Mouse (Mus musculus) testis, adult 2 months (tissue): Measurements from ENCODE around the gene Dgcr2.

Experiments used
- CTCF ChIP-seq: fragments of 200-500 bp; IDR thresholded peaks from 2 replicates; pipeline ENCODE4 v1.5.1; 2012; ENCODE audit warnings: low read depth, mild to moderate bottlenecking, inconsistent platforms, low read length, moderate library complexity; ENCODE audit not compliant: control insufficient read depth, insufficient read depth, insufficient replicate concordance
- POLR2A ChIP-seq: fragments of 200-500 bp; IDR thresholded peaks from 2 replicates; pipeline ENCODE4 v1.6.1; 2012; ENCODE audit warnings: low read depth, mild to moderate bottlenecking, inconsistent platforms, low read length, moderate library complexity; ENCODE audit not compliant: control insufficient read depth

DNA sequence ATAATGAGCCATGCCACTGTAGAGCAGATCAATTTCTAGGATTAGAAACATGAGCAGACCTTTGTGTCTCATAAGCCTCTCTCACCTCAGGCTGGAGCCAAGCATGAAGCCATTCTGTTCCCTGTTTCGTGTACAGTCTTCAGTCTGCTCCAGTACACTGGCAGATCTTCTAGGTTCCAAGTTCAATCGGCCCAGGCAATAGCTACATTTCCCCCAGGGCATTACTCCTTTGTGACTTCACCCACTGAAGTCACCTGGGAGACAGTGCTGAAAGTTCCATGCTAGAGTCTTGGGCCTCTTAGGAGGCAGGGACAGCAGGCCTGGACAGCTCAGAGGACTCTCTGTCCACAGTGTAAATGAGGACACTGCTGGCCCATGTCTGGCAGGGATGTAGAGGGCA is 4.4 kb downstream of the Dgcr2 start, which contains the start of gene Tssk1:
- no peak for TF ChIP-seq CTCF
- peak; percentile 73; the same call in 1 of the 2 replicates for TF ChIP-seq POLR2A
